23 mouse cellular contexts compared by ENCODE assay signal in genomic region chr7:107699926-107700325, GRCm38 (mm10). TPM values are rescaled to one million over a fixed set of nuclear protein-coding genes. Genes with fewer than 3 reads are reported as not detected.
DNase-seq lines count a peak whose midpoint lies in the region; ATAC-seq lines count a peak whose summit lies in the region.
"Had no signal": no experiment of that assay in that cellular context is flagged by ENCODE, and none has a peak within 500 bp of the region (broad histone marks: within the 10 kb centered on the region; RNA-seq: fewer than 3 reads in every experiment).

No protein-coding gene starts in this region.

- H3K4me3 ChIP-seq in kidney, embryonic 16.5 days (ENCODE audit: low read length): no peak overlapping the region
- H3K4me3 ChIP-seq in lung, embryonic 16.5 days (ENCODE audit: low read length): no peak overlapping the region
- no peak overlapping the region for H3K4me3 ChIP-seq in heart, embryonic 11.5 days (ENCODE audit: low read depth, low read length)
- H3K4me3 ChIP-seq: embryonic facial prominence, embryonic 12.5 days; forebrain, embryonic 13.5 days; gastrocnemius, adult 2 months; hindbrain, embryonic 10.5 days; limb, embryonic 12.5 days; liver, embryonic 15.5 days had no signal

- no peak overlapping the region for H3K4me2 ChIP-seq in kidney, embryonic 16.5 days (replicated peaks; ENCODE audit: low read depth, low read length)
- H3K4me2 ChIP-seq in lung, embryonic 16.5 days (ENCODE audit: low read depth, low read length): peak overlapping the region; percentile 22; the same call in 1 of the 2 replicates
- no peak overlapping the region for H3K4me2 ChIP-seq in heart, embryonic 11.5 days
- H3K4me2 ChIP-seq: embryonic facial prominence, embryonic 12.5 days; forebrain, embryonic 13.5 days; limb, embryonic 12.5 days; liver, embryonic 15.5 days had no signal

- no peak for DNase-seq in kidney, postnatal 14 days
- peak; percentile 83 for DNase-seq in fibroblast of lung, adult 2 months (ENCODE audit: low read depth)
- DNase-seq in lung, postnatal 4 days: peak; percentile 37 to 63
- no peak for DNase-seq in right cerebral cortex, postnatal 10 days (ENCODE audit: low spot score in 2 of 2)
- DNase-seq: adrenal gland, adult 2 months; cerebellum, adult 11-12 months; cerebellum, postnatal 14 days; gastrocnemius, adult 2 months; kidney, postnatal 10 days; layer of hippocampus, postnatal 36 days; midbrain, embryonic 14.5 days; retina, postnatal 1 day; thymus, postnatal 25 days had no signal

- WGBS in kidney, embryonic 16.5 days: 67% methylated on average over 1 of the region's 1 CpGs
- WGBS in lung, embryonic 16.5 days: 51% methylated on average over 1 of the region's 1 CpGs
- WGBS in heart, embryonic 11.5 days (ENCODE audit: insufficient replicate concordance): 56% methylated on average over 1 of the region's 1 CpGs

- H3K4me1 ChIP-seq in kidney, embryonic 16.5 days (ENCODE audit: insufficient read depth, low read length): peaks cover 9% of the 10 kb centered on the region
- H3K4me1 ChIP-seq in lung, embryonic 16.5 days (replicated peaks; ENCODE audit: control insufficient read depth, insufficient read depth, low read length): peaks cover 2% of the 10 kb centered on the region; the same call in 1 of the 2 replicates
- H3K4me1 ChIP-seq in heart, embryonic 11.5 days (ENCODE audit: control insufficient read depth, insufficient read depth, low read length): no peaks in the 10 kb centered on the region
- H3K4me1 ChIP-seq: forebrain, embryonic 13.5 days; liver, embryonic 15.5 days had no signal

- no peak overlapping the region for H3K9ac ChIP-seq in kidney, embryonic 16.5 days (replicated peaks; ENCODE audit: low read length)
- H3K9ac ChIP-seq in lung, embryonic 16.5 days (ENCODE audit: low read length): no peak overlapping the region
- no peak overlapping the region for H3K9ac ChIP-seq in heart, embryonic 11.5 days (ENCODE audit: low read depth, low read length)
- H3K9ac ChIP-seq: embryonic facial prominence, embryonic 12.5 days; forebrain, embryonic 13.5 days; limb, embryonic 12.5 days; liver, embryonic 15.5 days had no signal

- ATAC-seq in kidney, embryonic 16.5 days (ENCODE audit: low FRiP score, low TSS enrichment): peak; percentile 58; the same call in 1 of the 2 replicates
- peak; percentile 92 for ATAC-seq in lung, embryonic 16.5 days (ENCODE audit: low read depth)
- no peak for ATAC-seq in heart, embryonic 11.5 days (replicated peaks; ENCODE audit: insufficient number of reproducible peaks, low FRiP score, low TSS enrichment)
- ATAC-seq: forebrain, embryonic 13.5 days; hindbrain, embryonic 16.5 days had no signal

- H3K27me3 ChIP-seq in kidney, embryonic 16.5 days (ENCODE audit: insufficient read depth, low read length): no peaks in the 10 kb centered on the region
- no peaks in the 10 kb centered on the region for H3K27me3 ChIP-seq in lung, embryonic 16.5 days (ENCODE audit: control insufficient read depth, insufficient read depth, low read depth, low read length)
- no peaks in the 10 kb centered on the region for H3K27me3 ChIP-seq in heart, embryonic 11.5 days (ENCODE audit: control insufficient read depth, insufficient read depth, low read length)
- H3K27me3 ChIP-seq: embryonic facial prominence, embryonic 12.5 days; forebrain, embryonic 13.5 days; limb, embryonic 12.5 days; liver, embryonic 15.5 days had no signal

- H3K9me3 ChIP-seq in kidney, embryonic 16.5 days (ENCODE audit: low read length): no peaks in the 10 kb centered on the region
- no peaks in the 10 kb centered on the region for H3K9me3 ChIP-seq in lung, embryonic 16.5 days (ENCODE audit: control insufficient read depth, low read length)
- no peaks in the 10 kb centered on the region for H3K9me3 ChIP-seq in heart, embryonic 11.5 days (replicated peaks; ENCODE audit: control insufficient read depth, low read length)
- H3K9me3 ChIP-seq: embryonic facial prominence, embryonic 12.5 days; forebrain, embryonic 13.5 days; hindbrain, embryonic 10.5 days; limb, embryonic 12.5 days; liver, embryonic 15.5 days had no signal

- H3K36me3 ChIP-seq in kidney, embryonic 16.5 days (ENCODE audit: insufficient read depth, low read length): no peaks in the 10 kb centered on the region
- H3K36me3 ChIP-seq in lung, embryonic 16.5 days (ENCODE audit: control insufficient read depth, insufficient read depth, low read length): 0 out of 2 replicates have a peak, but pooled peaks cover 2% of the 10 kb centered on the region
- H3K36me3 ChIP-seq in heart, embryonic 11.5 days (ENCODE audit: control insufficient read depth, insufficient read depth, low read length): no peaks in the 10 kb centered on the region; the same call in 1 of the 2 replicates
- H3K36me3 ChIP-seq: hindbrain, embryonic 10.5 days; liver, embryonic 15.5 days had no signal

- H3K27ac ChIP-seq in kidney, embryonic 16.5 days (ENCODE audit: low read length): no peak overlapping the region
- H3K27ac ChIP-seq in lung, embryonic 16.5 days (ENCODE audit: low read length): peak overlapping the region; percentile 86
- H3K27ac ChIP-seq in heart, embryonic 11.5 days (ENCODE audit: low read depth, low read length): no peak overlapping the region
- H3K27ac ChIP-seq: embryonic facial prominence, embryonic 12.5 days; forebrain, embryonic 13.5 days; gastrocnemius, adult 2 months; hindbrain, embryonic 10.5 days; limb, embryonic 12.5 days; liver, embryonic 15.5 days had no signal

RNA-seq across cellular contexts. Expression of gene Cyb5r2, which starts 57.9 kb away (rescaled TPM):
- polyA plus RNA-seq in kidney, embryonic 16.5 days (2015; fragmentation: Nextera tagmentation; extraction: Ambion mirVana): 0.14 and 0.22 TPM in 2 replicates
- 0.08 and 0.28 TPM in 2 replicates for polyA plus RNA-seq in lung, embryonic 16.5 days (2015; fragmentation: Nextera tagmentation; extraction: Ambion mirVana)
- polyA plus RNA-seq in heart, embryonic 11.5 days (2014; fragmentation: Nextera tagmentation; extraction: Ambion mirVana): 0.76 and 1.2 TPM in 2 replicates
- polyA plus RNA-seq: adrenal gland, adult 2 months; forebrain, embryonic 13.5 days; liver, embryonic 15.5 days; midbrain, embryonic 14.5 days; neural tube, embryonic 11.5 days had no signal

Comparison
In these comparisons a context has a peak if more than half of its experiments do, and no peak if none do; other contexts are left out.
1. DNase-seq: peak in fibroblast of lung, adult 2 months (single experiment) and lung, postnatal 4 days (2 of 2); none in kidney, postnatal 14 days (single experiment) and right cerebral cortex, postnatal 10 days (0 of 2).